ENCODE assay signal across 6 mouse cellular contexts in the genomic region with DNA sequence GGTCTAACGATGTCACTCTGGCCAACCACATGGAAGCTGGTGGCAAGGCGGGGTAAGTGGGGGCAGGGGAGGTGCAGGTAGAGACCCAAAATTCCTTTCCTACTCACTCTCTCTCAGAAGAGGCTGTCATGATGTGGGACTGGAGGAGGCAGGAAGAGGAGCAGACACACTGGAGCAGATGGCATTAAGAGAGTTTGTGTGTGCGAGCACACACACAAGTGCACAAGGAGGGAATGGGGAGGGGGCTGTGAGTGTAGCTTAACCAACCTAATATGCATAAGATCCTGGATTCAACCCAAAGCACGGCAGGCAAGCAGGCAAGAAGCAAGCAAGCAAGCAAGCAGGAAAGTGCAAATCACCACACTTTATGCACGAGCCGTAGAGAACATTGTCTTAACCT.
"Had no signal": no experiment of that assay in that cellular context is flagged by ENCODE, and none has a peak within 500 bp of the region (broad histone marks: within the 10 kb centered on the region; RNA-seq: fewer than 3 reads in every experiment).

No protein-coding gene starts in this region.

- H3K4me3 ChIP-seq: kidney, embryonic 15.5 days; limb, embryonic 13.5 days; midbrain, embryonic 10.5 days; myocyte; neural tube, embryonic 12.5 days had no signal

- H3K4me2 ChIP-seq: kidney, embryonic 15.5 days; limb, embryonic 13.5 days; neural tube, embryonic 12.5 days had no signal

- H3K9me3 ChIP-seq: kidney, embryonic 15.5 days; limb, embryonic 13.5 days; midbrain, embryonic 10.5 days; neural tube, embryonic 12.5 days had no signal

- H3K27me3 ChIP-seq: kidney, embryonic 15.5 days had no signal

- H3K36me3 ChIP-seq: kidney, embryonic 15.5 days; limb, embryonic 13.5 days; midbrain, embryonic 10.5 days; neural tube, embryonic 12.5 days had no signal

- H3K9ac ChIP-seq: kidney, embryonic 15.5 days; limb, embryonic 13.5 days; liver, embryonic 14.5 days; neural tube, embryonic 12.5 days had no signal

- H3K4me1 ChIP-seq: kidney, embryonic 15.5 days had no signal

- H3K27ac ChIP-seq: kidney, embryonic 15.5 days; limb, embryonic 13.5 days; liver, embryonic 14.5 days; midbrain, embryonic 10.5 days; neural tube, embryonic 12.5 days had no signal
